Mouse (Mus musculus): ENCODE measurements around the gene Laptm5. TPM values are rescaled to one million over a fixed set of nuclear protein-coding genes. Genes with fewer than 3 reads are reported as not detected.
A peak's percentile ranks its signal among the peaks of the same experiment; 100 is the strongest.

The Laptm5 gene
- total RNA-seq (2015) (1,039 and 1,095 TPM in 2 replicates), total RNA-seq (2017) (312 and 362 TPM in 2 replicates)

GRCm38 (mm10) chr4:130913077-130913476 lies at the start of gene Laptm5:
Gene Laptm5, plus strand, starts transcription at chr4:130913125.
- peak; percentile 71 for ATAC-seq (ENCODE audit: poor library complexity, severe bottlenecking)

GRCm38 (mm10) chr4:130865460-130865859 lies 47.5 kb upstream of the Laptm5 start:
- ATAC-seq (ENCODE audit: poor library complexity, severe bottlenecking) = no peak

- ATAC-seq (ENCODE audit: poor library complexity, severe bottlenecking) = no peak
These were observed 47.0 kb upstream of the Laptm5 start for GRCm38 (mm10) chr4:130865901-130866371.

- no peak for ATAC-seq (ENCODE audit: poor library complexity, severe bottlenecking)
These were observed 45.0 kb upstream of the Laptm5 start for GRCm38 (mm10) chr4:130867940-130868339.

- no peak for ATAC-seq (ENCODE audit: poor library complexity, severe bottlenecking)
These were observed 44.1 kb upstream of the Laptm5 start for GRCm38 (mm10) chr4:130868803-130869202.

GRCm38 (mm10) chr4:130872414-130872813 lies 40.5 kb upstream of the Laptm5 start:
- ATAC-seq (ENCODE audit: poor library complexity, severe bottlenecking) = no peak

GRCm38 (mm10) chr4:130873440-130873839 lies 39.5 kb upstream of the Laptm5 start:
- no peak for ATAC-seq (ENCODE audit: poor library complexity, severe bottlenecking)

- no peak for ATAC-seq (ENCODE audit: poor library complexity, severe bottlenecking)
These were observed 38.3 kb upstream of the Laptm5 start for GRCm38 (mm10) chr4:130874601-130875000.

- no peak for ATAC-seq (ENCODE audit: poor library complexity, severe bottlenecking)
These were observed 36.8 kb upstream of the Laptm5 start for GRCm38 (mm10) chr4:130876016-130876726.

GRCm38 (mm10) chr4:130878273-130879047 lies 34.5 kb upstream of the Laptm5 start:
- ATAC-seq (ENCODE audit: poor library complexity, severe bottlenecking) = peak; percentile 74

- ATAC-seq (ENCODE audit: poor library complexity, severe bottlenecking) = no peak
These were observed 33.9 kb upstream of the Laptm5 start for GRCm38 (mm10) chr4:130879048-130879384.

- no peak for ATAC-seq (ENCODE audit: poor library complexity, severe bottlenecking)
These were observed 31.6 kb upstream of the Laptm5 start for GRCm38 (mm10) chr4:130881336-130881735.

GRCm38 (mm10) chr4:130882762-130883161 lies 30.2 kb upstream of the Laptm5 start:
- ATAC-seq (ENCODE audit: poor library complexity, severe bottlenecking) = no peak

- no peak for ATAC-seq (ENCODE audit: poor library complexity, severe bottlenecking)
These were observed 28.9 kb upstream of the Laptm5 start for GRCm38 (mm10) chr4:130883820-130884533.

- no peak for ATAC-seq (ENCODE audit: poor library complexity, severe bottlenecking)
These were observed 25.7 kb upstream of the Laptm5 start for GRCm38 (mm10) chr4:130887148-130887745.

- peak; percentile 55 for ATAC-seq (ENCODE audit: poor library complexity, severe bottlenecking)
These were observed 23.0 kb upstream of the Laptm5 start for GRCm38 (mm10) chr4:130889777-130890510.

- ATAC-seq (ENCODE audit: poor library complexity, severe bottlenecking) = no peak
These were observed 22.4 kb upstream of the Laptm5 start for GRCm38 (mm10) chr4:130890511-130890840.

GRCm38 (mm10) chr4:130892001-130892587 lies 20.8 kb upstream of the Laptm5 start:
- ATAC-seq (ENCODE audit: poor library complexity, severe bottlenecking) = peak; percentile 66

GRCm38 (mm10) chr4:130893688-130894087 lies 19.2 kb upstream of the Laptm5 start:
- no peak for ATAC-seq (ENCODE audit: poor library complexity, severe bottlenecking)

GRCm38 (mm10) chr4:130895701-130896100 lies 17.2 kb upstream of the Laptm5 start:
- ATAC-seq (ENCODE audit: poor library complexity, severe bottlenecking) = no peak
